Mouse (Mus musculus) midbrain, embryonic 11.5 days (tissue): ENCODE measurements around the gene Mrpl43. TPM values are rescaled to one million over a fixed set of nuclear protein-coding genes. Genes with fewer than 3 reads are reported as not detected.

Source experiments
- ATAC-seq: fragments of 200-750 bp; cut with Nextera tagmentation; 2 replicates; pipeline ENCODE4 v1.8.0; 2017; ENCODE audit warnings: moderate TSS enrichment, moderate library complexity; ENCODE audit not compliant: low FRiP score
- DNase-seq: peaks from one replicate; pipeline ENCODE4 v3.0.0; 2015; ENCODE audit warnings: low spot score; ENCODE audit errors: missing footprints
- H3K27ac ChIP-seq: fragments of 300-500 bp; sonication (generic); 2 replicates; pipeline ENCODE4 v1.5.1; 2014; ENCODE audit warnings: low read depth, low read length
- H3K27me3 ChIP-seq: fragments of 300-500 bp; sonication (generic); 2 replicates; pipeline ENCODE4 v1.6.1; 2014; ENCODE audit warnings: mild to moderate bottlenecking, low read length, moderate library complexity, mixed read lengths; ENCODE audit not compliant: control insufficient read depth, insufficient read depth
- H3K36me3 ChIP-seq: fragments of 300-500 bp; sonication (generic); 2 replicates; pipeline ENCODE4 v1.6.1; 2014; ENCODE audit warnings: mild to moderate bottlenecking, low read length, moderate library complexity, mixed read lengths; ENCODE audit not compliant: control insufficient read depth, insufficient read depth
- H3K4me1 ChIP-seq: fragments of 300-500 bp; sonication (generic); 2 replicates; pipeline ENCODE4 v1.6.1; 2014; ENCODE audit warnings: low read length; ENCODE audit not compliant: control insufficient read depth, insufficient read depth
- H3K4me2 ChIP-seq: fragments of 300-500 bp; sonication (generic); 2 replicates; pipeline ENCODE4 v1.6.1; 2014; ENCODE audit warnings: mild to moderate bottlenecking, moderate library complexity
- H3K4me3 ChIP-seq: fragments of 300-500 bp; sonication (generic); 2 replicates; pipeline ENCODE4 v1.5.1; 2014; ENCODE audit warnings: low read depth, low read length
- H3K9ac ChIP-seq: fragments of 300-500 bp; sonication (generic); 2 replicates; pipeline ENCODE4 v1.6.1; 2014; ENCODE audit warnings: low read length
- H3K9me3 ChIP-seq: fragments of 300-500 bp; sonication (generic); 2 replicates; pipeline ENCODE4 v1.6.1; 2016; ENCODE audit warnings: low read length; ENCODE audit not compliant: control insufficient read depth
- WGBS: fragments of 180-500 bp; shearing (Covaris S2); extraction: QIAGEN DNeasy Blood & Tissue Kit; methylation state at CpG from one replicate; pipeline ENCODE4 v1.1.7; 2014; 5-methylcytosine and 5-hydroxymethylcytosine counted together
- polyA plus RNA-seq: library from polyadenylated mRNA; unstranded; fragments of >200 nt; fragmentation: Nextera tagmentation; extraction: Ambion mirVana; gene quantifications from 2 replicates; pipeline ENCODE4 v1.2.1, GENCODE M21; 2014

The Mrpl43 gene
- polyA plus RNA-seq, 1 experiment from 2014 or later: 67.3 TPM

GRCm38 (mm10) chr19:45015518-45016281, 9.5 kb upstream of the Mrpl43 start:
- peak overlapping the region; percentile 96 for H3K9ac ChIP-seq
- no peaks in the 10 kb centered on the region for H3K27me3 ChIP-seq
- H3K9me3 ChIP-seq: no peaks in the 10 kb centered on the region
- DNase-seq: peak; percentile 95
- no peaks in the 10 kb centered on the region; the same call in 1 of the 2 replicates for H3K36me3 ChIP-seq
- peaks cover 39% of the 10 kb centered on the region for H3K4me1 ChIP-seq
- H3K27ac ChIP-seq: peak overlapping the region; percentile 96
- H3K4me3 ChIP-seq: peak overlapping the region; percentile 75
- H3K4me2 ChIP-seq: peak overlapping the region; percentile 83
- WGBS: under 1% methylated on average over 34 of the region's 34 CpGs
- ATAC-seq: no peak

DNA sequence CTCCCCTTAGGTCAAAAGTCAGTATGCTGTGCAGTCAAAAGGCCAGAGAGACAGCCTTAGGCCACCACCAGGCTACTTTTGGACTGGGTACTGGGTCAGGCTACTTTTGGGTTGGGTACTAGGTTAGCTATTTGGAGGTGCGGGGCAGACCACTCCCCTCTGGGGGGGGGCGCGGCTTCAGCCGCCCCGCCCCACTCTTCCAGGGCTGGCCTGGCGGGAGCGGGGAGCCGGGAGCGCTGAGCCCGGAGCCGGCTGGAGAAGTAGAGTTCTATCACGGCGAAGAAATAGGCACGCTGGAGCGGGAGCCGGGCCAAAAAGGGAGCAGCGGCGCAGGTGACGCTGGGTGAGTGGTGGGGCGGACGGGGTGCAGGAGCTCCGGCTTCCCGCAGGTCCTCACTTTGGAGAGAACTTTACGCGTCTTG, 8.8 kb upstream of the Mrpl43 start:
- no peaks in the 10 kb centered on the region for H3K9me3 ChIP-seq
- no peak for ATAC-seq
- no peaks in the 10 kb centered on the region for H3K27me3 ChIP-seq
- peaks cover 33% of the 10 kb centered on the region for H3K4me1 ChIP-seq
- under 1% methylated on average over 22 of the region's 25 CpGs for WGBS
- peaks cover 6% of the 10 kb centered on the region for H3K36me3 ChIP-seq
- peak overlapping the region; percentile 83 for H3K4me2 ChIP-seq
- H3K9ac ChIP-seq: peak overlapping the region; percentile 96
- H3K4me3 ChIP-seq: peak overlapping the region; percentile 75
- H3K27ac ChIP-seq: peak overlapping the region; percentile 20; the same call in 1 of the 2 replicates
- DNase-seq: peak; percentile 94

DNA sequence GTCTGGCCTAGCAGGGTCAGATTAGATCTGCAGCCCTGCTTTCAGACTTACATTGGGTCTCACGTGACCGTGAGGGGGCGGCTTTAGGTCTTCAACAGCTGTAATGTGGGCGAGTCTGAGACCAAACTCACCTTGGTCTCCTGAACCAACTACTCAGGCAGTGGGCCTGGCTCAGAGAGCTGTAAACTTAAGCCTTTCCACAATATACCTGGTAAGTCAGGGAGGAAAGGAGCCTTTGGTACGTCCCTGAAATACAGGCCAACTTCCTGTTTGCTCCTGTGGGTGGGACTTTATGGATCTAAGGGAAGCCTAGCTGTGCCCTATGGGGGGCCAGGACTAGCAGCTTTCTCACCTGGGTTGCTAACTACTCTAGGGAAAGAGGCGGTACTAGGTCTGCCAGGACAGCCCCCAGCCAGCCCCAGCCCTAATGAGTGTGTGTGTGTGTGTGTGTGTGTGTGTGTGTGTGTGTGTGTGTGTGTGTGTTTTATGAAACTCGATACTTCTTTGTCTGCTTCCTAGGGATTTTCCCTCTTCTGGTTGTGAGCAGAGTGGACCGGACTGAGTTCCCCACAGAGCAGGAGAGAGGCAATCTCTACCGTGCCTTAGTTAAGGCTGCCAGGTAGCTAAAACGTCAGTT, 8.2 kb upstream of the Mrpl43 start, which contains the start of gene Lzts2:
Gene Lzts2 (plus strand): TSS at position 80 of the 637 bp plus-strand sequence.
- 12% methylated on average over 9 of the region's 10 CpGs for WGBS

DNA sequence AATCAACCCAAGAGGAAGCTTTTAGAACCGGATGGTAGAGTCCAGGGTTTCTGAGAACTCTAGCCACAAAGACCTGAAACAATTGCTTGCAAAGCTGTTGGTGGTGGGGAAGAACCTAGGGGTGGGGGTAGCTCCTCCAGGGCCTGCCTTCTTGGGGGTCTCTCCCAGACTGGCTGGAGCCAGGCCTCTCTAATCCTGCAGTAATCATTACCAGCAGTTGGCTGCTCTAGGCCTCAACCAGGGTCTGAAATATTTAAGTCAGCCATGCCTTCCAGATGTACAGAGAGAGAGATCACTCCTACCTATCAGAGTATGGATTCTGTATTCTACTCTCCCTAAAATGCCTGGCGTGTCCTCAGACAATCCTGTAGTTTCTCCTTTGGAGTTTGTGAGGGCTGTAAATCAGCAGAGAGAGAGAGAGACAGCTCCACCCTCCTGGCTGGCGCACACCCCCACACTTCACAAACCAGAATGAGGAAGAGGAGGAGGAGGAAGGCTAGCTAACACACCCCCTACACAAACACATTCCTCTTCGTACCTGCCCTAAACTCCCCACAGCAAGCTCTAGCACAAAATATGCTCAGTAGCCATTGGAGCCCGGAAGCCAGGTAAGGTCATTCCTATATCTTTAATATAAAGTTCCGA, 7.5 kb upstream of the Mrpl43 start:
- H3K27ac ChIP-seq: no peak overlapping the region
- no peak overlapping the region for H3K9ac ChIP-seq
- H3K4me1 ChIP-seq: peaks cover 24% of the 10 kb centered on the region
- H3K36me3 ChIP-seq: peaks cover 7% of the 10 kb centered on the region
- no peaks in the 10 kb centered on the region for H3K27me3 ChIP-seq
- DNase-seq (peak; percentile 84), ATAC-seq (no peak)
- no peak overlapping the region for H3K4me3 ChIP-seq
- 69% methylated on average over 6 of the region's 6 CpGs for WGBS
- no peak overlapping the region for H3K4me2 ChIP-seq
- H3K9me3 ChIP-seq: no peaks in the 10 kb centered on the region

More for the DNA sequence above, 8.2 kb upstream of the Mrpl43 start, which contains the start of gene Lzts2:
- Histone ChIP-seq H3K9ac (peak within 1 kb of the TSS; percentile 96), H3K27me3 (no peaks in the 10 kb centered on the region), H3K4me3 (peak within 1 kb of the TSS; percentile 75), H3K4me1 (peaks cover 31% of the 10 kb centered on the region), H3K27ac (peak within 1 kb of the TSS; percentile 20; the same call in 1 of the 2 replicates), H3K9me3 (no peaks in the 10 kb centered on the region), H3K4me2 (peak within 1 kb of the TSS; percentile 83), H3K36me3 (peaks cover 7% of the 10 kb centered on the region)
- peak; percentile 87 for DNase-seq
- ATAC-seq: no peak

GRCm38 (mm10) chr19:45012636-45013035, 6.4 kb upstream of the Mrpl43 start:
- no peaks in the 10 kb centered on the region for H3K9me3 ChIP-seq
- H3K36me3 ChIP-seq: peaks cover 7% of the 10 kb centered on the region
- H3K27ac ChIP-seq: peak overlapping the region; percentile 48; the same call in 1 of the 2 replicates
- H3K27me3 ChIP-seq: no peaks in the 10 kb centered on the region
- DNase-seq: no peak
- WGBS: 39% methylated on average over 6 of the region's 6 CpGs
- peaks cover 24% of the 10 kb centered on the region for H3K4me1 ChIP-seq
- ATAC-seq: no peak
- H3K4me3 ChIP-seq: no peak overlapping the region
- H3K9ac ChIP-seq: no peak overlapping the region
- H3K4me2 ChIP-seq: no peak overlapping the region

DNA sequence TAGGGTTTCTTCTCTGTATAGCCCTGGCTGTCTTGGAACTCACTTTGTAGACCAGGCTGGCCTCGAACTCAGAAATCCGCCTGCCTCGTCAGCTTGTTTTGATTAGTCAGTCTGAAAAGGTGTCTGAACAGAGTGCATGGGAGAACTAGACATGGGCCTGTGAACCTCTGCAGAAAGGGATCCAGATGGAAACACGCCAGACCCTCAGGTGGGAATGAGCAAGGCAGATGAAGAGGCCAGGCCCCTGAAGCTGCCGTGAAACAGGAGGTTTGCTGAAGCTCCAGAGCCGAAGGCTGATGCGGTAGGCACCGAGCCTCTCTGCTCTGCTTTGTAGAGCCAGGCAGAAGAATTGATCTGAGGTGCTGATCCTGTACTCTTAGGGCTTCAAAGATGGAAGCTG, 6.0 kb upstream of the Mrpl43 start:
- ATAC-seq (no peak), DNase-seq (no peak)
- H3K36me3 ChIP-seq: peaks cover 7% of the 10 kb centered on the region
- H3K4me1 ChIP-seq: peaks cover 26% of the 10 kb centered on the region
- H3K27me3 ChIP-seq: no peaks in the 10 kb centered on the region
- no peak overlapping the region for H3K4me2 ChIP-seq
- WGBS: 86% methylated on average over 8 of the region's 8 CpGs
- H3K9me3 ChIP-seq: no peaks in the 10 kb centered on the region
- peak overlapping the region; percentile 48; the same call in 1 of the 2 replicates for H3K27ac ChIP-seq
- no peak overlapping the region for H3K9ac ChIP-seq
- no peak overlapping the region for H3K4me3 ChIP-seq

DNA sequence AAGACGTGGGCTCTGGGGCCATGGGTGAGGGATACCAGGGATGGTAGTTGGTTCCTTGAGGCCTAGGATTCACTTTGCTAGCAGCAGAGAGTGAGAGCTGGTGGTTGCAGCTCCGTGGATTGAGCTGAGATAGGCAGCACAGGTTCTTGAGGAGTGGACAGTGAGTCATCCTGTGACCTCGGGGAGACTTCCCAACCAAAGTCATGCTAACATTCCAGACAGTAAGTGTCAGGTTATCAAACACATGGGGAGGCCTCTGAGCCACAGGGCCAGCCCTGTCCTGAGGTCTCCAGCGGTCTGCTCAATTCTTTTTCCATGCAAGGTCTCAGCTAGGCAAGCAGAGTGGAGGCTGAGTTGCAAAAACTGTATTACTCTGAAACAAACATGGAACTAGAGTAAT, 4.4 kb upstream of the Mrpl43 start:
- Histone ChIP-seq H3K4me2 (no peak overlapping the region), H3K9ac (no peak overlapping the region), H3K4me1 (peaks cover 17% of the 10 kb centered on the region), H3K27me3 (no peaks in the 10 kb centered on the region), H3K9me3 (no peaks in the 10 kb centered on the region), H3K27ac (no peak overlapping the region), H3K4me3 (no peak overlapping the region), H3K36me3 (peaks cover 7% of the 10 kb centered on the region)
- 94% methylated on average over 4 of the region's 4 CpGs for WGBS
- DNase-seq (no peak), ATAC-seq (no peak)

DNA sequence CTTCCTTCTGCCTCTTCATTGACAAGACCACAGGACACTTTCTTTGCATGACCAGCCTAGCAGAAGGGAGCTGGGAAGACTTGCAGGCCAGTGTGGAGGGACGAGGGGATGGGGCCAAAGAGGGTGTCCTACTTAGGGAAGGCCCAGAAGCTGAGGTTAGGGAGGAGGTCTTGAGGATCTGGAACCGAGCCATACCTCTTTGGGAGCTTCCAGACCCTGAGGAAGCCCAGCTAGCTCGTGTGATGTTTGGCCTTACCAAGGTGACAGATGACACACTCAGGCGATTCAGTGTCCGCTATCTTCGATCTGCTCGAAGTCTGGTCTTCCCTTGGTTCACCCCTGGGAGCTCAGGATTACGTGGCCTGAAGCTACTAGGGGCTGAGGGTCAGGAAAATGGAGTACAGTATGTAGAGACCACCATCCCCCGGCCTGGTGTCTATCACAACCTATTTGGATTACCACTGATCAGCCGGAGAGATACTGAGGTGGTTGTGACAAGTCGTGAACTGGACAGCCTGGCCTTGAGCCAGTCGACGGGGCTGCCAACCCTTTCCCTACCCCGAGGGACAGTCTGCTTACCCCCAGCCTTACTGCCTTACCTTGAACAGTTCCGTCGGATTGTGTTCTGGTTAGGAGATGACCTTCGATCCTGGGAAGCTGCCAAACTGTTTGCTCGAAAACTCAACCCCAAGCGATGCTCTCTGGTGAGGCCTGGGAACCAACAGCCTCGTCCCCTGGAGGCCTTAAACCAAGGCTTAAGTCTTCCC, 1.4 kb upstream of the Mrpl43 start:
- Histone ChIP-seq H3K4me2 (peak overlapping the region; percentile 75), H3K9ac (no peak overlapping the region), H3K4me3 (peak overlapping the region; percentile 70; the same call in 1 of the 2 replicates), H3K9me3 (no peaks in the 10 kb centered on the region), H3K27me3 (no peaks in the 10 kb centered on the region), H3K36me3 (peaks cover 9% of the 10 kb centered on the region), H3K4me1 (peaks cover 14% of the 10 kb centered on the region; the same call in 1 of the 2 replicates), H3K27ac (no peak overlapping the region)
- ATAC-seq (no peak), DNase-seq (no peak)
- 94% methylated on average over 20 of the region's 20 CpGs for WGBS
